Mouse (Mus musculus) gastrocnemius, adult 2 months (tissue): ENCODE data around the gene Atp11b. TPM values are rescaled to one million over a fixed set of nuclear protein-coding genes. Genes with fewer than 3 reads are reported as not detected.

Source experiments
- DNase-seq: peaks from one replicate; pipeline ENCODE4 v3.0.0; 2022
- H3K27ac ChIP-seq: fragments of 200-600 bp; 2 replicates; pipeline ENCODE4 v1.8.1; 2022; ENCODE audit warnings: mild to moderate bottlenecking
- H3K4me3 ChIP-seq: fragments of 200-600 bp; 2 replicates; pipeline ENCODE4 v1.8.1; 2022; ENCODE audit warnings: mild to moderate bottlenecking, moderate library complexity
- CTCF ChIP-seq: fragments of 200-600 bp; IDR thresholded peaks from 2 replicates; pipeline ENCODE4 v1.8.1; 2022; ENCODE audit warnings: antibody characterized with exemption, mild to moderate bottlenecking, moderate library complexity
- intact Hi-C: fragments of 180-260 bp; cut with DNase I; formaldehyde crosslinking; loops from one replicate; pipeline ENCODE4 v1.15.1; 2025
- long read RNA-seq, 2 experiments: library from polyadenylated mRNA; stranded (forward); transcript quantifications; one replicate each; pipeline ENCODE4 v2.0.0; 2021
- total RNA-seq, 2 experiments: library from RNA; stranded (reverse); gene quantifications; 2 replicates each; pipeline ENCODE4 v1.2.3; 2021

Gene Atp11b
- 10 to 100 TPM; 18.8 to 20.2 TPM for total RNA-seq
- long read RNA-seq, experiment 1, full-length matches to known transcripts, result 4 of 10 reads
- long read RNA-seq, experiment 1, partial matches to known transcripts, result 0 of 10 reads
- long read RNA-seq, experiment 1, other reads (novel, unspliced or antisense), result 6 of 10 reads
- long read RNA-seq, experiment 2, full-length matches to known transcripts, result 8 of 20 reads
- long read RNA-seq, experiment 2, partial matches to known transcripts, result 0 of 20 reads
- long read RNA-seq, experiment 2, other reads (novel, unspliced or antisense), result 12 of 20 reads

GRCm38 (mm10) chr3:35753825-35754767 is at the start of gene Atp11b:
Gene Atp11b, plus strand, starts transcription at chr3:35754106.
- Histone ChIP-seq H3K27ac (peak within 1 kb of the TSS; percentile 92), H3K4me3 (peak within 1 kb of the TSS; percentile 99)
- intact Hi-C loops, result loop anchor here (5.0 to 10.0 kb wide), 4 partner anchors 178 to 1669 kb away; partner anchors contain the start of genes Dnajc19 and Mccc1
- DNase-seq, result peak; percentile 88
- peak; percentile 60 for TF ChIP-seq CTCF

- TF ChIP-seq CTCF, result no peak
- Histone ChIP-seq H3K27ac (no peak overlapping the region), H3K4me3 (no peak overlapping the region)
- intact Hi-C loops, result no loop called here
- no peak for DNase-seq
These were observed 49.6 kb upstream of the Atp11b start for GRCm38 (mm10) chr3:35704328-35704613.

GRCm38 (mm10) chr3:35719531-35720205 is 34.2 kb upstream of the Atp11b start:
- TF ChIP-seq CTCF, result no peak
- no peak overlapping the region for H3K4me3 ChIP-seq
- no peak overlapping the region for H3K27ac ChIP-seq
- intact Hi-C loops, result no loop called here
- DNase-seq, result no peak

- no peak for DNase-seq
- no peak overlapping the region for H3K27ac ChIP-seq
- intact Hi-C loops, result no loop called here
- H3K4me3 ChIP-seq, result no peak overlapping the region
- TF ChIP-seq CTCF, result no peak
These were observed 33.1 kb upstream of the Atp11b start for GRCm38 (mm10) chr3:35720801-35721200.

DNA sequence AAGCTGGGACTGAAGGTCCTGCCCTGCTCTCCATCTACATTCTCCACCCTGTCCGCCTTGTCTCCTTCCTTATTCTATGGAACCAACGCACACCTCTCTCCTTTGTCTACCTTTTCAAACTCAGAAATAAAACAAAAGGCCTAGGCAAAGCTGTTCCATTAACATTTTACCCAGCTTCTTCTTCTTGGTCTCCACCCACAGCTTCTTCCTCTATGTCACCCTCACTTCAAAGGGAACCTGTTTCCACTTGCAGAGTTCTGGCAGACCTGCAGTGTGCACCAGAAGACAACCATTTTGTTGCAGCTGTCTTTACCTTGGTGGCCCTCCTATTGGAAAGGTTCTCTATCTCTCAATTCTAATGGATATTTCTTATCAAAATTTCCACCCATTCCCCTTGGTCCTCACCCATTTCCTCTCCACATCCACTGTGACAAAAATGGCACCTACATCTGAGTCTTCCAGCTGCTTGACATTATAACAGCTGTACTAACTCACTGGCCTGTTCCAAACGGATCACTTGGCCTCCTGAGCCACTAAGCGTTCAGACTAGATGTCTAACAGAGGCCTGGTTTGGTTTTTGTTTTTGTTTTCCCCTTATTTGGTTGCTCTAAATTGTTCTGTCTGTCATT is 32.0 kb upstream of the Atp11b start:
- DNase-seq, result no peak
- Histone ChIP-seq H3K4me3 (no peak overlapping the region), H3K27ac (no peak overlapping the region)
- intact Hi-C loops, result no loop called here
- no peak for TF ChIP-seq CTCF

DNA sequence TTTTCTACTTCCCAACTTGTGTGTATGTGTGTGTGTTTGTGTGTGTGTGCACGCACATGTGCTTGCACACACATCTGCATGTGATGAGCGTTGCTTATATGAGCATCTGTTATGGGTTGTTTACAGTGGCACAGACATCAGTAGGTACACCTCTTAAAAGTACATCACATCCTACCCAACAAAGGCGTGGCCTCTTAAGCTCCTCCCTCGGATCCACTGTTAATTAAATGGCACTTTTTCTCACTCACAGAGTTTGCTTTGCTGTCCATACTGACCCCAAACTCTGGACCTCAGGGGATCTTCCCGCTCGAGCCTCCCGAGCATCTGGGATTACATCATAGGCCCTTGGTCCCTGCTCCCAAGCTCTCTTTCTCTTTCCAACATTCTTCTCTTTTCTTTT is 31.1 kb upstream of the Atp11b start:
- intact Hi-C loops, result no loop called here
- no peak overlapping the region for H3K27ac ChIP-seq
- no peak for TF ChIP-seq CTCF
- no peak overlapping the region for H3K4me3 ChIP-seq
- no peak for DNase-seq

GRCm38 (mm10) chr3:35723586-35724322 is 30.2 kb upstream of the Atp11b start:
- Histone ChIP-seq H3K27ac (no peak overlapping the region), H3K4me3 (no peak overlapping the region)
- DNase-seq, result no peak
- TF ChIP-seq CTCF, result no peak
- intact Hi-C loops, result no loop called here

DNA sequence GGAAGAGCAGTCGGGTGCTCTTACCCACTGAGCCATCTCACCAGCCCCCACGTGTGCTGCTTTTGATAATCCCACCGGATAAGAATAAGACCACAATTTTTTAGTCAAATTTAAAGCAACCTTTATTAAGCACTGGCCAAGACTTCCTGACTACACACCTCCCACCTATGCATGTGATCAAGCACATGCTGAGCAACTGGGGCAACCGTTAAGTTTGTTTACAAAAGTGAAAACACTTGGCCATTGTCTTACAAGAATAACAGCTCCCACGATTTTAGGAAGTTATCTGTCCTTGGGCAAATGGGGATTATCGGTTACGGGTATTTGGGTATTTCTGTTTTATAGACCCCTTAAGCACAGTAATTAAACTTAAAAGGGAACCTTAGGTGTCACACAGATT is 28.8 kb upstream of the Atp11b start:
- no peak for TF ChIP-seq CTCF
- intact Hi-C loops, result no loop called here
- Histone ChIP-seq H3K4me3 (no peak overlapping the region), H3K27ac (no peak overlapping the region)
- no peak for DNase-seq

DNA sequence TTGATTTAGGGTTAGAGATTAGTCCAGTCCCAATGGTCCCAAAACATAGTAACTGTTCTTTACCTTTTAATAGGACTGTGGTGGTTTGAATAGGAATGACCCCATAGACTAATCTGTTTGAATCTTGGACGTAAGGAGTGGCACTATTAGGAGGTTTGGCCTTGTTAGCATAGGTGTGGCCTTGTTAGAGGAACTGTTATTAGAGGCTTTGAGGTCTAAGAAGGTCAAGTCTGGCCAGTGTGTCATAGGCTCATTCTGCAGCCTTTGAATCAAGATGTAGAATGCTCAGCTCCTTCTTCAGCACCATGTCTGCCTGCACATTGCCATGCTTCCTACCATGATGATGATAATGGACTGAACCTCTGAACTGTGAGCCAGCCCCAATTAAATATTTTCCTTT is 27.0 kb upstream of the Atp11b start:
- Histone ChIP-seq H3K4me3 (no peak overlapping the region), H3K27ac (no peak overlapping the region)
- intact Hi-C loops, result no loop called here
- TF ChIP-seq CTCF, result no peak
- no peak for DNase-seq

DNA sequence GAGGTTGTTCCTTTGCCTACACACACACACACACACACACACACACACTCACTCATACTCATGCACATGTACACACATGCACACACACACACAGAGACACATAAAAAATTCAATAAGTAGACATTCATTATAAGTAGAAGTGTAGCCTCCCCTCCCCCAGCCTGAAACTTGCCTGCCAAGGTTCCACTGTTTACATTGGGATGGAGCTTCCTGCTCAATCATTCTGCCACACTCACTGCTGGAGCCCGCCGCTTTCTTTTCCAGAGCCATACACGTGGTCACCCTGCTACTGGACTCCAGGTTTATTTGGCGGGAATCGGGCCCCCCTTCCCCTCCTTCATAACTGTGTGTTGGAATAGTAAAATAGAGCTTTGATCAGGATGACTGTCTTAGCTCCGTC is 24.4 kb upstream of the Atp11b start:
- no peak for TF ChIP-seq CTCF
- H3K27ac ChIP-seq, result no peak overlapping the region
- DNase-seq, result no peak
- no peak overlapping the region for H3K4me3 ChIP-seq
- intact Hi-C loops, result no loop called here

GRCm38 (mm10) chr3:35731981-35732777 is 21.7 kb upstream of the Atp11b start:
- no peak for DNase-seq
- Histone ChIP-seq H3K4me3 (no peak overlapping the region), H3K27ac (no peak overlapping the region)
- TF ChIP-seq CTCF, result no peak
- intact Hi-C loops, result no loop called here
